Mouse (Mus musculus) lung, postnatal 0 days (tissue): ENCODE measurements at regions not wholly inside any gene's neighbourhood (a gene's known extent, or its start where the extent isn't known, plus 50 kb on each side); places are given as distances from the start of the nearest gene placed in this dataset.

Experiments
- CTCF ChIP-seq: IDR thresholded peaks from 2 replicates; pipeline ENCODE4 v1.5.1; 2016; ENCODE audit warnings: antibody characterized with exemption, mild to moderate bottlenecking
- EP300 ChIP-seq: IDR thresholded peaks from 2 replicates; pipeline ENCODE4 v1.6.1; 2016; ENCODE audit warnings: antibody characterized with exemption, mild to moderate bottlenecking, control low read depth

DNA sequence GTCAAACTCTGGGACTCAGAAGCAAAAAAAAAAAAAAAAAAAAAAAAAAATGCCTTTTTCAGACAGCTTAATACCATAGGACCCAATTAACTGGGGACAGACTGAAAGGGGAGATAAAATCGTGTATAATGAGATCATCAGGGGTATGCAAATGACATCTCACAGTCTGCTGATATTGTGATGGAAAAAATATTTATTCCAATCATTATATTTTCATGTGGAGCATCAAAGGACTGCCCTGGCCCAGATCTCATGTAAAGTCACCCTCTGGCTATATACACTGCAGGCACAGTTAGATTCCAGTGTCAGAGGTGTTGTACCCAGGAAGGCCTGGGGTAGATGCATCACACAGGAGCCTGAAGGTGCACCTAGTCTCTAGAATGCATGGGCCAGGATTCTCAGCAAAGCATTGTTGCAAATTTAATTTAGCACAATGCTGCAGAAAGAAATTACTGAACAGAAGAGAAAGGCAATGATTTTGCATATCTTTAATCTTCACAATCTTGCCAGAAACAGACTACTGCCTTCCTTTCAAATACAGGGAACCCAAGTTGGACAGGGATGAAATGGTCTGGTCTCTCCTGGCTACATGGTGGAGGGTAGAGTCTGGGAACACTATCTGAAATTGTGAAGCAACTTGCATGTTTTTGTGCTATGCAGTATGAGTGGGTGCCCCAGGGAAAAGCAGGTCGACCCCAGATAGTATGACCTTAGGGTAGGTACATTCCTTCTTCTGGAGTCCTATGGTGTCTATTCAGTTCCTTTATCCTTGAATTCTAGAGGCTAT is 305.2 kb upstream of the Clnk start:
- TF ChIP-seq EP300, result no peak
- no peak for TF ChIP-seq CTCF
